Mouse (Mus musculus): ENCODE measurements at regions not wholly inside any gene's neighbourhood (a gene's known extent, or its start where the extent isn't known, plus 50 kb on each side); places are given as distances from the start of the nearest gene placed in this dataset.
"Not testable (repeated sequence)": the region's sequence is repeated elsewhere in the genome, so short reads cannot be mapped to it uniquely, and the experiment has no call there.

GRCm38 (mm10) chr7:60733331-60733994 lies 593.4 kb upstream of the Snrpn start:
- Histone ChIP-seq H3K4me2 (ENCODE audit: low read depth, low read length) (peak overlapping the region; percentile 38), H3K4me3 (ENCODE audit: low read length) (peak overlapping the region; percentile 25)
- H3K9me3 ChIP-seq (ENCODE audit: control insufficient read depth, low read length); H3K4me1 ChIP-seq (ENCODE audit: control insufficient read depth, insufficient read depth, low read length); H3K27ac ChIP-seq (ENCODE audit: low read length); ATAC-seq; H3K9ac ChIP-seq (ENCODE audit: low read depth, low read length); H3K27me3 ChIP-seq (replicated peaks; ENCODE audit: control insufficient read depth, insufficient read depth, low read length); H3K36me3 ChIP-seq (ENCODE audit: control insufficient read depth, insufficient read depth, low read length): not testable (repeated sequence)
- 45% methylated on average over 20 of the region's 20 CpGs for WGBS

GRCm38 (mm10) chr7:60728108-60728721 lies 588.2 kb upstream of the Snrpn start:
- H3K9ac ChIP-seq (ENCODE audit: low read depth, low read length); H3K27me3 ChIP-seq (replicated peaks; ENCODE audit: control insufficient read depth, insufficient read depth, low read length); H3K36me3 ChIP-seq (ENCODE audit: control insufficient read depth, insufficient read depth, low read length); ATAC-seq; H3K27ac ChIP-seq (ENCODE audit: low read length); H3K4me3 ChIP-seq (ENCODE audit: low read length); H3K4me1 ChIP-seq (ENCODE audit: control insufficient read depth, insufficient read depth, low read length); H3K9me3 ChIP-seq (ENCODE audit: control insufficient read depth, low read length); H3K4me2 ChIP-seq (ENCODE audit: low read depth, low read length): not testable (repeated sequence)
- 12% methylated on average over 5 of the region's 5 CpGs for WGBS
